Mouse (Mus musculus): ENCODE data around the gene Dnaaf5. TPM values are rescaled to one million over a fixed set of nuclear protein-coding genes. Genes with fewer than 3 reads are reported as not detected.

The Dnaaf5 gene
- polyA plus RNA-seq (2021; fragmentation: Nextera tagmentation) = 2.9 and 3.1 TPM in 2 replicates
- long read RNA-seq, experiment 1 = 0 reads
- long read RNA-seq, experiment 2, transcript Dnaaf5-201 (13 exons, 3,450 nt) = major isoform, 18 of 24 reads
- long read RNA-seq, experiment 2, partial matches to known transcripts = 3 of 24 reads
- long read RNA-seq, experiment 2, other reads (novel, unspliced or antisense) = 3 of 24 reads

DNA sequence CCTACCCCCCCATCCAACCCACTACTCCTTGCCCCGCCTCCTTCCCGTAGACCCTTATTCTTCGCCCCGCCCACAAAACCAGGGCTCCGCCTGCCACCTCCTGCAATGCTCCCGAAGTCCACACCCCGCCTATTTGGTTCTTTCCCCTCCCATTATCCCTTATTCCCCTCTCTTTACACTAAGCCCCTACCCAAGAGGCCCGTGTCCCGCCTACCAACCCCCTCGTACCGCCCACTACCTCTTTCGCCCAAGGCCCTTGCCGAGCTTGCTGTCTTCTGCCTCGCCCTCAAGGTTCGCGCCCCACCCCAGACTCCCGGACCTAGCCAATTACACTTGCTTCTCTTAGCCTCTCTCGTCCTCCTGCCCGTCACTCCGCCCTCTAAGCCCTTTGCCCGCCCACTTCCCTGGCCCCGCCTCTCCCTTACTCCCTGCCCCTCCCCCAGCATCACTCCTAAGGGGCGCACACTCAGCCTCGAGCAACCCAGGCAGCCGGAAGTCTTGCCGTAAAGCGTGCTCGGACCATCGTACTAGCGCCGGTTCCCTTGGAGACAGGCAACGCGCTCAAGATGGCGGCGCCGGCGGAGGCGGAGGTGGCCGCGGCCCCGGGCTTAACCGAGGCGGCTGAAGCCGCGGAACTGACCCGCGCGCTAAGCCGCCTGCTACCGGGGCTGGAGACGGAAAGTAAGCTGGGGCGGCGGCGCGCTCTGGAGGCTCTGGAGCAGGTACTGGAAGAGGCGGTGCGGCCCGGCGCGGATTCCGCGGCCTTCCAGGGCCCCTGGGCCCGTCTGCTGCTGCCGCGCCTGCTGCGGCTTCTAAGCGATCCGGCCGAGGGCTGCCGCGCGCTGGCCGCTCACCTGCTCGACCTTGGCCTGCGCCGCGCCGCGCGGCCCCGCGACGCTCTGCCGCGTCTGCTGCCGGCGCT lies at the start of gene Dnaaf5, which contains the start of gene Prkar1b:
Dnaaf5 (plus strand) TSS at position 543 of the 922 bp plus-strand sequence.
Prkar1b (minus strand) TSS at position 321 of the 922 bp plus-strand sequence.

DNA sequence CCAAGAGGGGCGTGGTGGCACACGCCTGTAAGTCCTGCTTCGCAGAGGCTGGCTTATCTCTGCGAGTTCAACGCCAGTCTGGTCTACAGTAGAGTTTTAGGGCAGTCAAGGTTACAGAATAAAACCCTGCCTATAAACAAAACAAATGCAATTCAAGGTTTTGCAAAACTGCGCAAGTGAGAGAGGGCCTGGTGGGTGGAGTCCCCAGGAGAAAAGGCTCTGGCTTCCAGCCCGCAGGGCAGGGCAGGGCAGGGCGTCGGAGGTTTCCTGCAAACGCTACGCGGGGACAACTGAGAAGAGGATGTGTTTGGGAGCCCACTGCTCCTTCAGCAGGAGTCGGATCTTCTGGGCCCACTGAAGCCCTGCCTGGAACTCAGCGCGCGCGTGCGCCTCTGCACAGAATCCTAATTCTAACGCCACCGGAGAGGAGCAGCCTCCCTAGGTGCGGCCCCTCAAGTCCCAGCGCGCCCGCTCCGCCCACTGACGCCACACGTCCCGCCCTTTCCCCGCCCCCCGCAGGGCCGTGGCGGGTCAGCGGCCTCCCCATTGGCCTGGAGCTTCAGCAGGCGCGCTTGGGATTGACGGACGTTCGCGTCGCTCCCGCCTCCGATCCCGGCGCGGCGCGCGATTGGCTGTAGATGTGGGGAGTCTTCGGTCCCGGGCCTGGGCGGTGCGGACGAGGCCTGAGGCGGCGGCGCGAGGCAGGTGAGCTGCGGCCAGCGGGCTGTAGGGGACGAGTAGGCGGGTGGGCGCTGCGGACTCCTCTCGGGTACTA lies 50.2 kb downstream of the Dnaaf5 start, which contains the start of gene Sun1:
Sun1 (plus strand) TSS at position 643 of the 775 bp plus-strand sequence.

Other genes starting within 250 kb of the Dnaaf5 start
- 37.6 and 43.2 TPM in 2 replicates for gene Pdgfa, start 152.9 kb upstream of the Dnaaf5 start, polyA plus RNA-seq (2021; fragmentation: Nextera tagmentation)
- 377 and 380 TPM in 2 replicates for gene Prkar1b, start 222 bp upstream of the Dnaaf5 start, polyA plus RNA-seq (2021; fragmentation: Nextera tagmentation)
- 34.3 and 35.4 TPM in 2 replicates for gene Sun1, start 50.4 kb downstream of the Dnaaf5 start, polyA plus RNA-seq (2021; fragmentation: Nextera tagmentation)
- gene Get4, start 102.1 kb downstream of the Dnaaf5 start, polyA plus RNA-seq (2021; fragmentation: Nextera tagmentation) = 68.8 and 75.4 TPM in 2 replicates
- gene Adap1, start 175.4 kb downstream of the Dnaaf5 start, polyA plus RNA-seq (2021; fragmentation: Nextera tagmentation) = 36.4 and 43.4 TPM in 2 replicates
- 52.3 and 54.0 TPM in 2 replicates for gene Cox19, start 201.2 kb downstream of the Dnaaf5 start, polyA plus RNA-seq (2021; fragmentation: Nextera tagmentation)
- not detected in 2 replicates for gene Cyp2w1, start 202.4 kb downstream of the Dnaaf5 start, polyA plus RNA-seq (2021; fragmentation: Nextera tagmentation)
- gene Gpr146, start 227.5 kb downstream of the Dnaaf5 start, polyA plus RNA-seq (2021; fragmentation: Nextera tagmentation) = 7.1 and 10.4 TPM in 2 replicates

All from layer of hippocampus, adult 6 months (tissue).